Mouse (Mus musculus) limb, embryonic 13.5 days (tissue): ENCODE results near the gene Cog5. TPM values are rescaled to one million over a fixed set of nuclear protein-coding genes. Genes with fewer than 3 reads are reported as not detected.

Experiments
- ATAC-seq: fragments of 200-750 bp; cut with Nextera tagmentation; 2 replicates; pipeline ENCODE4 v1.8.0; 2017; ENCODE audit warnings: low read depth, moderate number of reproducible peaks, moderate TSS enrichment; ENCODE audit not compliant: low FRiP score
- H3K27ac ChIP-seq: fragments of 300-500 bp; sonication (generic); 2 replicates; pipeline ENCODE4 v1.5.1; 2015; ENCODE audit warnings: inconsistent platforms, mild to moderate bottlenecking, moderate library complexity
- H3K27me3 ChIP-seq: fragments of 300-500 bp; sonication (generic); 2 replicates; pipeline ENCODE4 v1.6.1; 2015; ENCODE audit warnings: mild to moderate bottlenecking, inconsistent platforms
- H3K36me3 ChIP-seq: fragments of 300-500 bp; sonication (generic); 2 replicates; pipeline ENCODE4 v1.6.1; 2015; ENCODE audit warnings: inconsistent platforms, mild to moderate bottlenecking, moderate library complexity
- H3K4me1 ChIP-seq: fragments of 300-500 bp; sonication (generic); 2 replicates; pipeline ENCODE4 v1.6.1; 2015; ENCODE audit warnings: inconsistent platforms
- H3K4me2 ChIP-seq: fragments of 300-500 bp; sonication (generic); replicated peaks from 2 replicates; pipeline ENCODE4 v1.6.1; 2015; ENCODE audit warnings: inconsistent platforms, mild to moderate bottlenecking, moderate library complexity
- H3K4me3 ChIP-seq: fragments of 300-500 bp; sonication (generic); 2 replicates; pipeline ENCODE4 v1.5.1; 2015; ENCODE audit warnings: moderate library complexity, mild to moderate bottlenecking, inconsistent platforms
- H3K9ac ChIP-seq: fragments of 300-500 bp; sonication (generic); 2 replicates; pipeline ENCODE4 v1.6.1; 2015; ENCODE audit warnings: mild to moderate bottlenecking, inconsistent platforms
- H3K9me3 ChIP-seq: fragments of 300-500 bp; sonication (generic); 2 replicates; pipeline ENCODE4 v1.6.1; 2016; ENCODE audit warnings: inconsistent platforms
- WGBS: fragments of 180-500 bp; shearing (Covaris S2); methylation state at CpG from one replicate; pipeline ENCODE4 v1.1.7; 2015; 5-methylcytosine and 5-hydroxymethylcytosine counted together
- polyA plus RNA-seq: library from polyadenylated mRNA; unstranded; fragments of >200 nt; fragmentation: Nextera tagmentation; extraction: Ambion mirVana; gene quantifications from 2 replicates; pipeline ENCODE4 v1.2.1, GENCODE M21; 2015

Gene Cog5
- polyA plus RNA-seq, 1 experiment from 2014 or later: 36.1 TPM

- H3K27me3 ChIP-seq: no peaks in the 10 kb centered on the region
- peaks cover 3% of the 10 kb centered on the region; the same call in 1 of the 2 replicates for H3K36me3 ChIP-seq
- H3K9ac ChIP-seq: peak overlapping the region; percentile 81
- no peaks in the 10 kb centered on the region for H3K9me3 ChIP-seq
- H3K4me2 ChIP-seq: peak overlapping the region; percentile 68
- peak; percentile 88 for ATAC-seq
- peak overlapping the region; percentile 85; the same call in 1 of the 2 replicates for H3K27ac ChIP-seq
- H3K4me3 ChIP-seq: peak overlapping the region; percentile 75
- peaks cover 9% of the 10 kb centered on the region for H3K4me1 ChIP-seq
- WGBS: under 1% methylated on average over 29 of the region's 29 CpGs
Measured at GRCm38 (mm10) chr12:31654965-31655477, 352 bp downstream of the Cog5 start.

- Histone ChIP-seq H3K36me3 (no peaks in the 10 kb centered on the region), H3K4me2 (no peak overlapping the region), H3K4me1 (peaks cover 9% of the 10 kb centered on the region), H3K27ac (no peak overlapping the region), H3K4me3 (no peak overlapping the region), H3K9me3 (no peaks in the 10 kb centered on the region), H3K9ac (no peak overlapping the region), H3K27me3 (no peaks in the 10 kb centered on the region)
- WGBS: 98% methylated on average over 2 of the region's 2 CpGs
- ATAC-seq: no peak
Measured at GRCm38 (mm10) chr12:31656841-31657240, 2.2 kb downstream of the Cog5 start.

GRCm38 (mm10) chr12:31665999-31666398, 11.3 kb downstream of the Cog5 start:
- no peak overlapping the region for H3K9ac ChIP-seq
- no peak overlapping the region for H3K4me2 ChIP-seq
- H3K27ac ChIP-seq: no peak overlapping the region
- no peaks in the 10 kb centered on the region for H3K4me1 ChIP-seq
- WGBS: 78% methylated on average over 6 of the region's 6 CpGs
- peaks cover 52% of the 10 kb centered on the region for H3K36me3 ChIP-seq
- no peak for ATAC-seq
- no peaks in the 10 kb centered on the region for H3K9me3 ChIP-seq
- no peaks in the 10 kb centered on the region for H3K27me3 ChIP-seq
- H3K4me3 ChIP-seq: no peak overlapping the region

GRCm38 (mm10) chr12:31667187-31667586, 12.5 kb downstream of the Cog5 start:
- ATAC-seq: no peak
- 72% methylated on average over 3 of the region's 3 CpGs for WGBS
- peaks cover 60% of the 10 kb centered on the region for H3K36me3 ChIP-seq

GRCm38 (mm10) chr12:31686679-31687078, 32.0 kb downstream of the Cog5 start:
- Histone ChIP-seq H3K36me3 (peaks cover 16% of the 10 kb centered on the region), H3K27me3 (no peaks in the 10 kb centered on the region), H3K4me3 (no peak overlapping the region), H3K4me1 (no peaks in the 10 kb centered on the region), H3K27ac (no peak overlapping the region), H3K9ac (no peak overlapping the region), H3K9me3 (no peaks in the 10 kb centered on the region), H3K4me2 (no peak overlapping the region)
- ATAC-seq: no peak
- 93% methylated on average over 3 of the region's 3 CpGs for WGBS

More at GRCm38 (mm10) chr12:31667187-31667586, 12.5 kb downstream of the Cog5 start:
- no peak overlapping the region for H3K9ac ChIP-seq
- no peaks in the 10 kb centered on the region for H3K4me1 ChIP-seq
- no peak overlapping the region for H3K4me2 ChIP-seq
- no peaks in the 10 kb centered on the region for H3K27me3 ChIP-seq
- H3K27ac ChIP-seq: no peak overlapping the region
- no peaks in the 10 kb centered on the region for H3K9me3 ChIP-seq
- H3K4me3 ChIP-seq: no peak overlapping the region

GRCm38 (mm10) chr12:31693278-31693677, 38.6 kb downstream of the Cog5 start:
- ATAC-seq: no peak
- H3K27ac ChIP-seq: no peak overlapping the region
- H3K27me3 ChIP-seq: no peaks in the 10 kb centered on the region
- no peaks in the 10 kb centered on the region for H3K4me1 ChIP-seq
- no peak overlapping the region for H3K4me2 ChIP-seq
- no peak overlapping the region for H3K4me3 ChIP-seq
- WGBS: 100% methylated on average over 1 of the region's 1 CpGs
- peaks cover 18% of the 10 kb centered on the region for H3K36me3 ChIP-seq
- H3K9me3 ChIP-seq: peaks cover 8% of the 10 kb centered on the region; the same call in 1 of the 2 replicates
- H3K9ac ChIP-seq: no peak overlapping the region

GRCm38 (mm10) chr12:31700623-31701347, 46.1 kb downstream of the Cog5 start:
- Histone ChIP-seq H3K4me3 (no peak overlapping the region), H3K4me2 (no peak overlapping the region), H3K4me1 (no peaks in the 10 kb centered on the region), H3K9me3 (peaks cover 8% of the 10 kb centered on the region; the same call in 1 of the 2 replicates), H3K27ac (no peak overlapping the region), H3K36me3 (peaks cover 19% of the 10 kb centered on the region), H3K27me3 (no peaks in the 10 kb centered on the region), H3K9ac (no peak overlapping the region)
- no peak for ATAC-seq
- WGBS: 73% methylated on average over 5 of the region's 5 CpGs

GRCm38 (mm10) chr12:31701411-31701810, 46.7 kb downstream of the Cog5 start:
- H3K36me3 ChIP-seq: peaks cover 19% of the 10 kb centered on the region

GRCm38 (mm10) chr12:31703904-31704303, 49.2 kb downstream of the Cog5 start:
- no peaks in the 10 kb centered on the region for H3K27me3 ChIP-seq
- H3K36me3 ChIP-seq: no peaks in the 10 kb centered on the region
- no peak overlapping the region for H3K4me2 ChIP-seq
- no peak overlapping the region for H3K9ac ChIP-seq
- no peak overlapping the region for H3K4me3 ChIP-seq
- no peak overlapping the region for H3K27ac ChIP-seq
- ATAC-seq: no peak
- H3K4me1 ChIP-seq: peaks cover 4% of the 10 kb centered on the region; the same call in 1 of the 2 replicates
- no peaks in the 10 kb centered on the region for H3K9me3 ChIP-seq
- whole genome bisulfite sequencing: 80% methylated on average over 6 of the region's 6 CpGs

More at GRCm38 (mm10) chr12:31701411-31701810, 46.7 kb downstream of the Cog5 start:
- WGBS: 58% methylated on average over 5 of the region's 5 CpGs
- H3K27ac ChIP-seq: no peak overlapping the region
- no peak overlapping the region for H3K9ac ChIP-seq
- H3K4me3 ChIP-seq: no peak overlapping the region
- ATAC-seq: no peak
- no peak overlapping the region for H3K4me2 ChIP-seq
- peaks cover 8% of the 10 kb centered on the region; the same call in 1 of the 2 replicates for H3K9me3 ChIP-seq
- H3K4me1 ChIP-seq: no peaks in the 10 kb centered on the region
- no peaks in the 10 kb centered on the region for H3K27me3 ChIP-seq

- Histone ChIP-seq H3K36me3 (no peaks in the 10 kb centered on the region), H3K4me3 (no peak overlapping the region), H3K27ac (no peak overlapping the region), H3K4me2 (no peak overlapping the region), H3K27me3 (no peaks in the 10 kb centered on the region), H3K9me3 (no peaks in the 10 kb centered on the region), H3K4me1 (peaks cover 4% of the 10 kb centered on the region; the same call in 1 of the 2 replicates), H3K9ac (no peak overlapping the region)
- no peak for ATAC-seq
- 52% methylated on average over 2 of the region's 2 CpGs for WGBS
Measured at GRCm38 (mm10) chr12:31706168-31706567, 51.5 kb downstream of the Cog5 start.

- Histone ChIP-seq H3K4me3 (no peak overlapping the region), H3K9me3 (no peaks in the 10 kb centered on the region), H3K27ac (no peak overlapping the region), H3K36me3 (no peaks in the 10 kb centered on the region), H3K9ac (no peak overlapping the region), H3K4me2 (no peak overlapping the region), H3K4me1 (peaks cover 8% of the 10 kb centered on the region), H3K27me3 (no peaks in the 10 kb centered on the region)
- no peak for ATAC-seq
- WGBS: 31% methylated on average over 1 of the region's 1 CpGs
Measured at GRCm38 (mm10) chr12:31707531-31707930, 52.9 kb downstream of the Cog5 start.

GRCm38 (mm10) chr12:31709665-31710064, 55.0 kb downstream of the Cog5 start:
- no peaks in the 10 kb centered on the region for H3K27me3 ChIP-seq
- no peak overlapping the region for H3K9ac ChIP-seq
- no peaks in the 10 kb centered on the region for H3K9me3 ChIP-seq
- H3K36me3 ChIP-seq: no peaks in the 10 kb centered on the region
- peaks cover 14% of the 10 kb centered on the region for H3K4me1 ChIP-seq
- no peak overlapping the region for H3K4me3 ChIP-seq
- WGBS: 91% methylated on average over 6 of the region's 6 CpGs
- ATAC-seq: no peak
- H3K27ac ChIP-seq: no peak overlapping the region
- H3K4me2 ChIP-seq: no peak overlapping the region
